Mouse (Mus musculus) yolk sac, embryonic 10.5 days (tissue): ENCODE results near the gene Fam71a.

ENCODE experiments used
- DNase-seq: peaks from one replicate; pipeline ENCODE4 v3.0.0-alpha.2; 2017; ENCODE audit warnings: low spot score

The Fam71a gene

DNA sequence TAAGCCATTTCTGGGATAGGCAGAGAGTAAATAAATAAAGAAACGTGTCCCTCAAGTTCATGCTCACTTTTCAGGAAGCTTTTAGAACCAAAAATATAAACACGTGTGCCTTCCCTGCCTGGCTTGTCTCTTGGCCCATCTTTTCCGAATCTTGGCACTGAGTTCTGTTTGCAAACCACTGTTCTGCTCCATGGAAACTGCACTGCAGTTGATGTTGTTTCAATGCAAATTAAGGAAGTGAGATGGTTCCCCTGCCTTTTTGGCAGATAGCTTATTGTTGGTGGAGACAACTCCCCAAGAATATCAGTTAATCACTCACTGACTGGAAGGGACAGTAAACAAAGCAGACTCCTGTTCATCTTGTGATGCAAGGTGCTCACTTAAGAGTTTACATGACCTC lies 41.9 kb downstream of the Fam71a start:
- DNase-seq: no peak

DNA sequence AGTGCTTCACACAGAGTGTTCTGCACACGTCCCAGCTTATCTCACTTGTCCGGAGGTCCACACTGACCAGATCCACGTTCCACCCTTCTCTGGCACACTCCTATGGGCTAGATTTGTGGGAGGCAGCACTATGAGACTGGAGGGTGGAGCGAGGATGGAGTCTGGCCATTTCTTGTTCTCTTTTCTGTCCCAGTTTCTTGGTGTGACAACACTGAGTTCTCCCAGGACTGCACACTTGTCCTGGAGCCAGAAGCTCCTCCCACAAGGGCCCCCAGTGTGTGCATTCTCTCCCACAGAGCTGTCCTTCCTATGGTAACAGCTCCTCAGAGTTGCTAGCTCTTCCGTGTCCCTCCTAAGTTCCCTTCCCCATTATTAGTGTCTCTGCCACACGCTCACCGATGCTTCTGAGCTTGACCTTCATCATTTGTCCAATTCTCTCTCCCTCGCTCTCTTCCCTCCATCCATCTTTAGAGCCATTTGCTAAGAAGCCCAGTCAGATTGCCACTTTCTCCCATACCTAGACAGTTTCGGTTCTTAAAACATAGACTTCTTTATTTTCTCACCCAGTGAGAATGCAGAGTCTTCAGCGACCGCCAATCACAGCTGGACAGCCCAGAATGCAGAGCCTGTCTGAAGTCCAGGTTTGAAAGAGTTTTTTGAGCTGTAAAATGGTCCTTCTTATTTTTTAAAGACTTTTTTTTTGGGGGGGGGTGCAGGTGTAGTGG lies 48.9 kb downstream of the Fam71a start:
- no peak for DNase-seq

- no peak for DNase-seq
These were observed 49.7 kb downstream of the Fam71a start for GRCm38 (mm10) chr1:191114868-191115267.
